Mouse (Mus musculus): ENCODE data around the gene Ick. TPM values are rescaled to one million over a fixed set of nuclear protein-coding genes. Genes with fewer than 3 reads are reported as not detected.
"Not testable (repeated sequence)": the region's sequence is repeated elsewhere in the genome, so short reads cannot be mapped to it uniquely, and the experiment has no call there.

The Ick gene
- polyA plus RNA-seq, 1 experiment from 2014 or later, result 25.7 TPM

- 82% methylated on average over 5 of the region's 5 CpGs for WGBS
- no peaks in the 10 kb centered on the region for H3K36me3 ChIP-seq (ENCODE audit: control insufficient read depth, insufficient read depth, low read length)
- no peak overlapping the region for H3K27ac ChIP-seq (ENCODE audit: low read depth)
- no peak overlapping the region for H3K9ac ChIP-seq (ENCODE audit: low read length)
- H3K4me1 ChIP-seq (replicated peaks; ENCODE audit: control insufficient read depth, insufficient read depth, low read length), result peaks cover 4% of the 10 kb centered on the region; the same call in 1 of the 2 replicates
- DNase-seq (ENCODE audit: low spot score), result no peak
- no peak for ATAC-seq (replicated peaks; ENCODE audit: low FRiP score, low TSS enrichment, low read depth)
- H3K27me3 ChIP-seq (replicated peaks; ENCODE audit: control insufficient read depth, insufficient read depth, low read length), result no peaks in the 10 kb centered on the region
- H3K9me3 ChIP-seq (ENCODE audit: control insufficient read depth, low read length), result no peaks in the 10 kb centered on the region
- no peak overlapping the region for H3K4me2 ChIP-seq (ENCODE audit: low read length)
- no peak overlapping the region for H3K4me3 ChIP-seq (ENCODE audit: low read depth, low read length)
These were observed 69.2 kb downstream of the Ick start for GRCm38 (mm10) chr9:78178197-78178596.

DNA sequence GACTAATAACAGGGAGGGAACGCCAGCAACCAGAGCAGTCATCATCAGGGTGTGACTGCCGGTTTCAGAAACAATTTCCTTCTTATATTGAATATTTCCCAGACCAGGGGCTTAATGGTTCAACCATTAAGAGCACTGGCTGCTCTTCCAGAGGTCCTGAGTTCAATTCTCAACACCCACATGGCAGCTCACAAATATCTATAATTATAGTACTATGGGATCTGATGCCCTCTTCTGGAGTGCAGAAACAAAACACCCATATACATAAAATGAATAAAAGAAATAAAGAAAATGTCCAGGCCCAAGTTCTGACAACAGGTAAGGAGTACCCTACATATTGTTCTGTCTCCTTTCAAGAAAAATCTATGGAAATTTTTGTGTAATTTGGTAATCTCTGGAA, 70.1 kb downstream of the Ick start:
- Histone ChIP-seq H3K4me1 (replicated peaks; ENCODE audit: control insufficient read depth, insufficient read depth, low read length) (peaks cover 4% of the 10 kb centered on the region; the same call in 1 of the 2 replicates), H3K9ac (ENCODE audit: low read length) (no peak overlapping the region), H3K9me3 (ENCODE audit: control insufficient read depth, low read length) (no peaks in the 10 kb centered on the region), H3K27me3 (replicated peaks; ENCODE audit: control insufficient read depth, insufficient read depth, low read length) (no peaks in the 10 kb centered on the region), H3K4me3 (ENCODE audit: low read depth, low read length) (no peak overlapping the region), H3K27ac (ENCODE audit: low read depth) (no peak overlapping the region), H3K36me3 (ENCODE audit: control insufficient read depth, insufficient read depth, low read length) (no peaks in the 10 kb centered on the region), H3K4me2 (ENCODE audit: low read length) (no peak overlapping the region)
- WGBS, result 86% methylated on average over 2 of the region's 2 CpGs
- DNase-seq (ENCODE audit: low spot score), result no peak
- no peak for ATAC-seq (replicated peaks; ENCODE audit: low FRiP score, low TSS enrichment, low read depth)

GRCm38 (mm10) chr9:78182474-78182873, 73.5 kb downstream of the Ick start, which contains the start of gene Gsta4:
Gene Gsta4, plus strand, starts transcription at chr9:78182774.
- not testable (repeated sequence) for ATAC-seq (replicated peaks; ENCODE audit: low FRiP score, low TSS enrichment, low read depth); H3K9ac ChIP-seq (ENCODE audit: low read length)
- WGBS, result 97% methylated on average over 4 of the region's 7 CpGs

GRCm38 (mm10) chr9:78185686-78186085, 76.7 kb downstream of the Ick start:
- WGBS, result 86% methylated on average over 9 of the region's 9 CpGs

More at GRCm38 (mm10) chr9:78182474-78182873, 73.5 kb downstream of the Ick start, which contains the start of gene Gsta4:
- not testable (repeated sequence) for H3K36me3 ChIP-seq (ENCODE audit: control insufficient read depth, insufficient read depth, low read length); H3K4me3 ChIP-seq (ENCODE audit: low read depth, low read length); DNase-seq (ENCODE audit: low spot score); H3K4me2 ChIP-seq (ENCODE audit: low read length); H3K9me3 ChIP-seq (ENCODE audit: control insufficient read depth, low read length); H3K27ac ChIP-seq (ENCODE audit: low read depth); H3K4me1 ChIP-seq (replicated peaks; ENCODE audit: control insufficient read depth, insufficient read depth, low read length); H3K27me3 ChIP-seq (replicated peaks; ENCODE audit: control insufficient read depth, insufficient read depth, low read length)

GRCm38 (mm10) chr9:78188910-78189309, 79.9 kb downstream of the Ick start:
- 67% methylated on average over 8 of the region's 8 CpGs for whole genome bisulfite sequencing
- no peaks in the 10 kb centered on the region for H3K9me3 ChIP-seq (ENCODE audit: control insufficient read depth, low read length)
- no peaks in the 10 kb centered on the region for H3K36me3 ChIP-seq (ENCODE audit: control insufficient read depth, insufficient read depth, low read length)
- H3K27ac ChIP-seq (ENCODE audit: low read depth), result no peak overlapping the region
- H3K27me3 ChIP-seq (replicated peaks; ENCODE audit: control insufficient read depth, insufficient read depth, low read length), result no peaks in the 10 kb centered on the region
- ATAC-seq (replicated peaks; ENCODE audit: low FRiP score, low TSS enrichment, low read depth) (no peak), DNase-seq (ENCODE audit: low spot score) (no peak)
- peaks cover 14% of the 10 kb centered on the region; the same call in 1 of the 2 replicates for H3K4me1 ChIP-seq (replicated peaks; ENCODE audit: control insufficient read depth, insufficient read depth, low read length)
- no peak overlapping the region for H3K9ac ChIP-seq (ENCODE audit: low read length)
- H3K4me3 ChIP-seq (ENCODE audit: low read depth, low read length), result no peak overlapping the region
- H3K4me2 ChIP-seq (ENCODE audit: low read length), result no peak overlapping the region

More at GRCm38 (mm10) chr9:78185686-78186085, 76.7 kb downstream of the Ick start:
- no peak overlapping the region for H3K4me2 ChIP-seq (ENCODE audit: low read length)
- ATAC-seq (replicated peaks; ENCODE audit: low FRiP score, low TSS enrichment, low read depth) (no peak), DNase-seq (ENCODE audit: low spot score) (no peak)
- no peak overlapping the region for H3K27ac ChIP-seq (ENCODE audit: low read depth)
- H3K27me3 ChIP-seq (replicated peaks; ENCODE audit: control insufficient read depth, insufficient read depth, low read length), result no peaks in the 10 kb centered on the region
- H3K4me1 ChIP-seq (replicated peaks; ENCODE audit: control insufficient read depth, insufficient read depth, low read length), result peaks cover 5% of the 10 kb centered on the region; the same call in 1 of the 2 replicates
- no peak overlapping the region for H3K4me3 ChIP-seq (ENCODE audit: low read depth, low read length)
- H3K9ac ChIP-seq (ENCODE audit: low read length), result no peak overlapping the region
- H3K36me3 ChIP-seq (ENCODE audit: control insufficient read depth, insufficient read depth, low read length), result no peaks in the 10 kb centered on the region
- no peaks in the 10 kb centered on the region for H3K9me3 ChIP-seq (ENCODE audit: control insufficient read depth, low read length)

DNA sequence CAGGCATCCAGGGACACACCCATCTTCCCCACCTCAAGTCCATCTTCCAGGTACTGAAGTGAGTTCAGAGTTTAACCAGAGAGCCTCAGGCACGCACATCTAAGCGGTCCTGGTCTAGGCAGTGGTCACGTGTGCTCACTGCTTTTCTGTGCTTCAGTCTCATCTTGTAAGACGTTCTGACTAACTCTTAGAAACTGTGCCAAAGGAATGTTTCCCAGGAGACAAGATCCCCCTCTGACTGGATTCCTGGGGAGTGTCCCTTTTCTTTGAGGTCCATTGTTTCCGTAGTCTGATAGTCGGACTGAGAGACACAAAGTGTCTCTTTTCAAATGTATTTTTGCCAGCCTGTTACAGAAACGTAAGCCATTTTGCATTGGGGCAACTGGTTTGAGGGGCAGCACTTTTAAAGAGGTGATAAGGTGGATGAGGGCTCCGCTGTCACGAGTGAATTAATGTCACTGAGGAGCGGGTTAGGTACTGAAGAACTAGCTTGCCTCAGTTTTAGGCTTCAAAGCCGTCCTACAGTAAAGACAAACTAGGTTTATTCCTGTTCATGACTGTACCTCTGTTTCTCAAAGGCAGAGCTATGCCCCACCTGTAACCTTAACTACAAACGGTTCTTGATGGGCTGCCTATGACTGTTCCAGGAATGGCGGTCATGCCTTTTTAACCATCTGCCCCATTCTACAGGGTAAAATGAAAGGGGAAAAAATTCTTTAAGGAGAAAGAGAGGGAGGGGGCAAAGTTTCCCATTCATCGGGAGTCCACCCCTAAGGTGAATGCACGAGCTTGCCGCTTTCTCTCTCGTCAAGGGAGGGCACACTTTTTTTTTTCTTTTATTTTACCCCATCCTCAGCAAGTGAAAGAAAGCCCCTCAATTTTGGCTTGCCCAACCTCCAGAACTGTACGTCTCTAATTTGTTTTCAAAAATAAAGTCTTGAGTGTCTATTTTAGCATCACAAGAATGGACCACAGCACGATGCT, 82.0 kb downstream of the Ick start:
- ATAC-seq (replicated peaks; ENCODE audit: low FRiP score, low TSS enrichment, low read depth), result no peak
- Histone ChIP-seq H3K9me3 (ENCODE audit: control insufficient read depth, low read length) (no peaks in the 10 kb centered on the region), H3K9ac (ENCODE audit: low read length) (peak overlapping the region; percentile 22), H3K36me3 (ENCODE audit: control insufficient read depth, insufficient read depth, low read length) (no peaks in the 10 kb centered on the region), H3K27ac (ENCODE audit: low read depth) (no peak overlapping the region), H3K27me3 (replicated peaks; ENCODE audit: control insufficient read depth, insufficient read depth, low read length) (no peaks in the 10 kb centered on the region), H3K4me2 (ENCODE audit: low read length) (peak overlapping the region; percentile 75), H3K4me3 (ENCODE audit: low read depth, low read length) (peak overlapping the region; percentile 40), H3K4me1 (replicated peaks; ENCODE audit: control insufficient read depth, insufficient read depth, low read length) (peaks cover 14% of the 10 kb centered on the region; the same call in 1 of the 2 replicates)
- DNase-seq (ENCODE audit: low spot score), result no peak
- 3% methylated on average over 19 of the region's 19 CpGs for WGBS

GRCm38 (mm10) chr9:78191736-78192135, 82.7 kb downstream of the Ick start:
- WGBS, result 1% methylated on average over 18 of the region's 18 CpGs
- Histone ChIP-seq H3K4me1 (replicated peaks; ENCODE audit: control insufficient read depth, insufficient read depth, low read length) (peaks cover 14% of the 10 kb centered on the region; the same call in 1 of the 2 replicates), H3K36me3 (ENCODE audit: control insufficient read depth, insufficient read depth, low read length) (no peaks in the 10 kb centered on the region), H3K9me3 (ENCODE audit: control insufficient read depth, low read length) (no peaks in the 10 kb centered on the region), H3K4me2 (ENCODE audit: low read length) (peak overlapping the region; percentile 75), H3K4me3 (ENCODE audit: low read depth, low read length) (peak overlapping the region; percentile 40), H3K27ac (ENCODE audit: low read depth) (no peak overlapping the region), H3K27me3 (replicated peaks; ENCODE audit: control insufficient read depth, insufficient read depth, low read length) (no peaks in the 10 kb centered on the region), H3K9ac (ENCODE audit: low read length) (peak overlapping the region; percentile 22)
- peak; percentile 58; the same call in 1 of the 2 replicates for ATAC-seq (replicated peaks; ENCODE audit: low FRiP score, low TSS enrichment, low read depth)
- peak; percentile 81 for DNase-seq (ENCODE audit: low spot score)

DNA sequence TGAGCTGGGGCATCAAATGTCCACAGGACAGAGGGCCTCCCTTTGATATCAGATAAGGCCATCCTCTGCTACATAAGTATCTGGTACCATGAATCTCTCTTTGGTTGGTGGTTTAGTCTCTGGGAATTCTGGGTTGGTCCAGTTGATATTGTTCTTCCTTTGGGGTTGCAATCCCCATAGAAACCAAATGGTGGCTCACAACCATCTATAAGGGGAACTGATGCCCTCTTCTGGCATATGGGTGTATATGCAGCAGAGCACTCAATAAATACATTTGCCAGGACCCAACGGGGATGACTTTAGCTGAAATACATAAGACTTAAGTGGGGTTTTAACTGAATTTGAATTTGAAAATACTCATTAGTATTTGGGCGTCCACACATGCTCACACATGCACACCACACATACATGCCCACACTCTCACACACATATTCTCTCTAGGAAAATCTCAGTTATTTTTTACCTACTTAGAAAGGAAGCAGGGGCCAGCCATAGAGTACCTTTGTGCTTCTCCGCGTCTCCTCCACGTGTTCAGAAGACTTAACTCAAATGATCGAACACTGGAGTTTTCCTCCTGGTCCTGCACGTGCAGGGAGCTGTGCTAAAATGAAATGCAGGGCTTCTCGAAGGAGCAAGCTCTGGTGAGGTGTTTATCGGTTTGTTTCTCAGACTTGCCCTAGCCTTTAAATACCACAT, 85.1 kb downstream of the Ick start:
- ATAC-seq (replicated peaks; ENCODE audit: low FRiP score, low TSS enrichment, low read depth) (no peak), DNase-seq (ENCODE audit: low spot score) (no peak)
- no peak overlapping the region for H3K9ac ChIP-seq (ENCODE audit: low read length)
- no peak overlapping the region for H3K4me2 ChIP-seq (ENCODE audit: low read length)
- peaks cover 14% of the 10 kb centered on the region; the same call in 1 of the 2 replicates for H3K4me1 ChIP-seq (replicated peaks; ENCODE audit: control insufficient read depth, insufficient read depth, low read length)
- no peak overlapping the region for H3K27ac ChIP-seq (ENCODE audit: low read depth)
- H3K4me3 ChIP-seq (ENCODE audit: low read depth, low read length), result no peak overlapping the region
- H3K27me3 ChIP-seq (replicated peaks; ENCODE audit: control insufficient read depth, insufficient read depth, low read length), result no peaks in the 10 kb centered on the region
- 46% methylated on average over 9 of the region's 9 CpGs for WGBS
- no peaks in the 10 kb centered on the region for H3K9me3 ChIP-seq (ENCODE audit: control insufficient read depth, low read length)
- no peaks in the 10 kb centered on the region for H3K36me3 ChIP-seq (ENCODE audit: control insufficient read depth, insufficient read depth, low read length)
